Mouse (Mus musculus): ENCODE results near the gene Tbc1d21.

- TF ChIP-seq CTCF (conservative IDR thresholded peaks at IDR 0.05 in 1 of 2, IDR thresholded peaks at IDR 0.05 in 1 of 2; ENCODE audit: low read depth in 2 of 2, low read length in 2 of 2): no peak
- TF ChIP-seq MAZ (IDR thresholded peaks at IDR 0.05; ENCODE audit: low read depth, low read length): no peak
These were observed 8.6 kb upstream of the Tbc1d21 start for GRCm38 (mm10) chr9:58378878-58379277.
